Mouse (Mus musculus): Measurements from ENCODE around the gene Pdcd5. TPM values are rescaled to one million over a fixed set of nuclear protein-coding genes. Genes with fewer than 3 reads are reported as not detected.
A peak's percentile ranks its signal among the peaks of the same experiment; 100 is the strongest.

Pdcd5 gene
- polyA plus RNA-seq, 1 experiment from 2014 or later, result 300 TPM

- no peaks in the 10 kb centered on the region for H3K4me1 ChIP-seq (replicated peaks)
- no peak overlapping the region for H3K27ac ChIP-seq
- no peaks in the 10 kb centered on the region for H3K27me3 ChIP-seq (ENCODE audit: insufficient read depth, poor library complexity, severe bottlenecking)
- 0 out of 2 replicates have a peak, but pooled peaks cover 4% of the 10 kb centered on the region for H3K9me3 ChIP-seq
- DNase-seq (ENCODE audit: low spot score), result no peak
- H3K36me3 ChIP-seq, result peaks cover 94% of the 10 kb centered on the region
- WGBS, result 95% methylated on average over 10 of the region's 10 CpGs
- H3K4me3 ChIP-seq, result no peak overlapping the region
Observed at GRCm38 (mm10) chr7:35627371-35627770, 19.9 kb downstream of the Pdcd5 start.

- Histone ChIP-seq H3K4me1 (replicated peaks) (no peaks in the 10 kb centered on the region), H3K9me3 (0 out of 2 replicates have a peak, but pooled peaks cover 4% of the 10 kb centered on the region), H3K4me3 (no peak overlapping the region), H3K27ac (no peak overlapping the region), H3K36me3 (peaks cover 94% of the 10 kb centered on the region), H3K27me3 (ENCODE audit: insufficient read depth, poor library complexity, severe bottlenecking) (no peaks in the 10 kb centered on the region)
- no peak for DNase-seq (ENCODE audit: low spot score)
- 97% methylated on average over 5 of the region's 5 CpGs for WGBS
Observed at GRCm38 (mm10) chr7:35626038-35626437, 21.3 kb downstream of the Pdcd5 start.

- WGBS, result 95% methylated on average over 10 of the region's 10 CpGs
- Histone ChIP-seq H3K36me3 (peaks cover 96% of the 10 kb centered on the region), H3K9me3 (0 out of 2 replicates have a peak, but pooled peaks cover 4% of the 10 kb centered on the region), H3K27me3 (ENCODE audit: insufficient read depth, poor library complexity, severe bottlenecking) (no peaks in the 10 kb centered on the region), H3K4me3 (no peak overlapping the region), H3K27ac (no peak overlapping the region), H3K4me1 (replicated peaks) (0 out of 2 replicates have a peak, but pooled peaks cover 3% of the 10 kb centered on the region)
- no peak for DNase-seq (ENCODE audit: low spot score)
Observed at GRCm38 (mm10) chr7:35622626-35623025, 24.7 kb downstream of the Pdcd5 start.

- 51% methylated on average over 4 of the region's 4 CpGs for WGBS
- Histone ChIP-seq H3K27me3 (ENCODE audit: insufficient read depth, poor library complexity, severe bottlenecking) (no peaks in the 10 kb centered on the region), H3K27ac (no peak overlapping the region), H3K4me3 (no peak overlapping the region), H3K4me1 (replicated peaks) (peaks cover 17% of the 10 kb centered on the region), H3K9me3 (peaks cover 4% of the 10 kb centered on the region; the same call in 1 of the 2 replicates), H3K36me3 (peaks cover 93% of the 10 kb centered on the region)
- peak; percentile 41 for DNase-seq (ENCODE audit: low spot score)
Observed at GRCm38 (mm10) chr7:35617513-35617912, 29.8 kb downstream of the Pdcd5 start.

- no peak overlapping the region for H3K27ac ChIP-seq
- H3K9me3 ChIP-seq, result 0 out of 2 replicates have a peak, but pooled peaks cover 8% of the 10 kb centered on the region
- no peak for DNase-seq (ENCODE audit: low spot score)
- no peaks in the 10 kb centered on the region for H3K27me3 ChIP-seq (ENCODE audit: insufficient read depth, poor library complexity, severe bottlenecking)
- no peak overlapping the region for H3K4me3 ChIP-seq
- H3K36me3 ChIP-seq, result peaks cover 81% of the 10 kb centered on the region
- 96% methylated on average over 10 of the region's 10 CpGs for WGBS
- no peaks in the 10 kb centered on the region; the same call in 1 of the 2 replicates for H3K4me1 ChIP-seq (replicated peaks)
Observed at GRCm38 (mm10) chr7:35609245-35609644, 38.1 kb downstream of the Pdcd5 start.

GRCm38 (mm10) chr7:35606816-35607215 lies 40.5 kb downstream of the Pdcd5 start:
- Histone ChIP-seq H3K9me3 (0 out of 2 replicates have a peak, but pooled peaks cover 8% of the 10 kb centered on the region), H3K4me3 (no peak overlapping the region), H3K27ac (no peak overlapping the region), H3K27me3 (ENCODE audit: insufficient read depth, poor library complexity, severe bottlenecking) (no peaks in the 10 kb centered on the region), H3K36me3 (peaks cover 83% of the 10 kb centered on the region), H3K4me1 (replicated peaks) (no peaks in the 10 kb centered on the region)
- 89% methylated on average over 10 of the region's 10 CpGs for WGBS
- no peak for DNase-seq (ENCODE audit: low spot score)

- Histone ChIP-seq H3K27ac (no peak overlapping the region), H3K27me3 (ENCODE audit: insufficient read depth, poor library complexity, severe bottlenecking) (no peaks in the 10 kb centered on the region), H3K9me3 (0 out of 2 replicates have a peak, but pooled peaks cover 3% of the 10 kb centered on the region), H3K4me3 (no peak overlapping the region), H3K36me3 (peaks cover 71% of the 10 kb centered on the region), H3K4me1 (replicated peaks) (no peaks in the 10 kb centered on the region)
- WGBS, result 94% methylated on average over 5 of the region's 5 CpGs
- no peak for DNase-seq (ENCODE audit: low spot score)
Observed at GRCm38 (mm10) chr7:35602766-35603165, 44.6 kb downstream of the Pdcd5 start.

GRCm38 (mm10) chr7:35601106-35601505 lies 46.2 kb downstream of the Pdcd5 start:
- no peaks in the 10 kb centered on the region for H3K27me3 ChIP-seq (ENCODE audit: insufficient read depth, poor library complexity, severe bottlenecking)
- H3K27ac ChIP-seq, result no peak overlapping the region
- no peaks in the 10 kb centered on the region for H3K9me3 ChIP-seq
- H3K4me3 ChIP-seq, result no peak overlapping the region
- 95% methylated on average over 6 of the region's 6 CpGs for WGBS
- DNase-seq (ENCODE audit: low spot score), result no peak
- no peaks in the 10 kb centered on the region for H3K4me1 ChIP-seq (replicated peaks)
- peaks cover 69% of the 10 kb centered on the region for H3K36me3 ChIP-seq

GRCm38 (mm10) chr7:35600031-35600430 lies 47.3 kb downstream of the Pdcd5 start:
- no peak overlapping the region for H3K27ac ChIP-seq
- no peaks in the 10 kb centered on the region for H3K4me1 ChIP-seq (replicated peaks)
- no peaks in the 10 kb centered on the region for H3K27me3 ChIP-seq (ENCODE audit: insufficient read depth, poor library complexity, severe bottlenecking)
- DNase-seq (ENCODE audit: low spot score), result no peak
- H3K36me3 ChIP-seq, result peaks cover 79% of the 10 kb centered on the region
- no peak overlapping the region for H3K4me3 ChIP-seq
- WGBS, result 96% methylated on average over 10 of the region's 10 CpGs
- H3K9me3 ChIP-seq, result no peaks in the 10 kb centered on the region

GRCm38 (mm10) chr7:35599492-35599891 lies 47.8 kb downstream of the Pdcd5 start:
- Histone ChIP-seq H3K27ac (no peak overlapping the region), H3K27me3 (ENCODE audit: insufficient read depth, poor library complexity, severe bottlenecking) (no peaks in the 10 kb centered on the region), H3K4me1 (replicated peaks) (no peaks in the 10 kb centered on the region), H3K9me3 (no peaks in the 10 kb centered on the region), H3K36me3 (peaks cover 78% of the 10 kb centered on the region), H3K4me3 (no peak overlapping the region)
- 94% methylated on average over 9 of the region's 9 CpGs for WGBS
- no peak for DNase-seq (ENCODE audit: low spot score)

GRCm38 (mm10) chr7:35594311-35594710 lies 53.0 kb downstream of the Pdcd5 start:
- H3K36me3 ChIP-seq, result peaks cover 65% of the 10 kb centered on the region
- WGBS, result 89% methylated on average over 5 of the region's 5 CpGs
- no peaks in the 10 kb centered on the region for H3K4me1 ChIP-seq (replicated peaks)
- no peak overlapping the region for H3K4me3 ChIP-seq
- H3K27ac ChIP-seq, result no peak overlapping the region
- DNase-seq (ENCODE audit: low spot score), result no peak
- no peaks in the 10 kb centered on the region for H3K9me3 ChIP-seq
- H3K27me3 ChIP-seq (ENCODE audit: insufficient read depth, poor library complexity, severe bottlenecking), result no peaks in the 10 kb centered on the region

All from hindbrain, embryonic 10.5 days (tissue).